Mouse (Mus musculus): ENCODE measurements around the gene Sik3. TPM values are rescaled to one million over a fixed set of nuclear protein-coding genes. Genes with fewer than 3 reads are reported as not detected.
"Not testable (repeated sequence)": the region's sequence is repeated elsewhere in the genome, so short reads cannot be mapped to it uniquely, and the experiment has no call there.

Gene Sik3
- total and polyA plus RNA-seq, 3 experiments, result 30.7 to 81.1 (median 62.1) TPM

- H3K79me2 ChIP-seq (replicated peaks; ENCODE audit: control insufficient read depth, insufficient read depth, low read length), result no peaks in the 10 kb centered on the region; the same call in 1 of the 2 replicates
- no peaks in the 10 kb centered on the region for H3K27me3 ChIP-seq (ENCODE audit: control insufficient read depth, insufficient read depth, low read length)
- no peak for DNase-seq
- no peak for TF ChIP-seq EP300 (IDR thresholded peaks at IDR 0.05; ENCODE audit: insufficient read depth, low read depth, low read length)
- TF ChIP-seq POLR2A (IDR thresholded peaks at IDR 0.05; ENCODE audit: insufficient read depth, low read depth, low read length), result no peak
- no peak for TF ChIP-seq CTCF (IDR thresholded peaks at IDR 0.05)
- no peaks in the 10 kb centered on the region for H3K36me3 ChIP-seq (ENCODE audit: control insufficient read depth, insufficient read depth, low read length)
- H3K9ac ChIP-seq (ENCODE audit: low read depth, low read length), result no peak overlapping the region
- no peak overlapping the region for H3K27ac ChIP-seq
- no peak overlapping the region for H3K4me3 ChIP-seq
- peaks cover 3% of the 10 kb centered on the region for H3K4me1 ChIP-seq (ENCODE audit: control insufficient read depth, insufficient read depth, low read length)
- intact Hi-C loops (cut with DNase I), result no loop called here
- 92% methylated on average over 10 of the region's 10 CpGs for WGBS
Measured at GRCm38 (mm10) chr9:46088722-46089121, 76.1 kb downstream of the Sik3 start.

GRCm38 (mm10) chr9:46090066-46090465 is 77.4 kb downstream of the Sik3 start:
- intact Hi-C loops (cut with DNase I), result no loop called here
- no peak for DNase-seq
- 85% methylated on average over 4 of the region's 4 CpGs for WGBS

GRCm38 (mm10) chr9:46091157-46091556 is 78.5 kb downstream of the Sik3 start:
- H3K4me1 ChIP-seq (ENCODE audit: control insufficient read depth, insufficient read depth, low read length); H3K4me3 ChIP-seq; H3K27ac ChIP-seq; DNase-seq; H3K27me3 ChIP-seq (ENCODE audit: control insufficient read depth, insufficient read depth, low read length); H3K9ac ChIP-seq (ENCODE audit: low read depth, low read length); H3K36me3 ChIP-seq (ENCODE audit: control insufficient read depth, insufficient read depth, low read length); intact Hi-C loops (cut with DNase I); H3K79me2 ChIP-seq (replicated peaks; ENCODE audit: control insufficient read depth, insufficient read depth, low read length): not testable (repeated sequence)
- WGBS, result 36% methylated on average over 1 of the region's 1 CpGs

More at GRCm38 (mm10) chr9:46090066-46090465, 77.4 kb downstream of the Sik3 start:
- peaks cover 1% of the 10 kb centered on the region; the same call in 1 of the 2 replicates for H3K79me2 ChIP-seq (replicated peaks; ENCODE audit: control insufficient read depth, insufficient read depth, low read length)
- H3K36me3 ChIP-seq (ENCODE audit: control insufficient read depth, insufficient read depth, low read length), result no peaks in the 10 kb centered on the region
- H3K4me1 ChIP-seq (ENCODE audit: control insufficient read depth, insufficient read depth, low read length), result peaks cover 4% of the 10 kb centered on the region
- H3K4me3 ChIP-seq, result no peak overlapping the region
- H3K27me3 ChIP-seq (ENCODE audit: control insufficient read depth, insufficient read depth, low read length), result no peaks in the 10 kb centered on the region
- H3K9ac ChIP-seq (ENCODE audit: low read depth, low read length), result no peak overlapping the region
- H3K27ac ChIP-seq, result no peak overlapping the region
- TF ChIP-seq POLR2A (IDR thresholded peaks at IDR 0.05; ENCODE audit: insufficient read depth, low read depth, low read length), result no peak
- TF ChIP-seq EP300 (IDR thresholded peaks at IDR 0.05; ENCODE audit: insufficient read depth, low read depth, low read length), result no peak
- TF ChIP-seq CTCF (IDR thresholded peaks at IDR 0.05), result no peak

GRCm38 (mm10) chr9:46092633-46093032 is 80.0 kb downstream of the Sik3 start:
- no peaks in the 10 kb centered on the region for H3K36me3 ChIP-seq (ENCODE audit: control insufficient read depth, insufficient read depth, low read length)
- no peak overlapping the region for H3K9ac ChIP-seq (ENCODE audit: low read depth, low read length)
- H3K4me3 ChIP-seq, result no peak overlapping the region
- no peak for TF ChIP-seq EP300 (IDR thresholded peaks at IDR 0.05; ENCODE audit: insufficient read depth, low read depth, low read length)
- no peak for TF ChIP-seq CTCF (IDR thresholded peaks at IDR 0.05)
- TF ChIP-seq POLR2A (IDR thresholded peaks at IDR 0.05; ENCODE audit: insufficient read depth, low read depth, low read length), result no peak
- DNase-seq, result no peak
- peaks cover 11% of the 10 kb centered on the region for H3K4me1 ChIP-seq (ENCODE audit: control insufficient read depth, insufficient read depth, low read length)
- H3K27ac ChIP-seq, result no peak overlapping the region
- peaks cover 1% of the 10 kb centered on the region; the same call in 1 of the 2 replicates for H3K79me2 ChIP-seq (replicated peaks; ENCODE audit: control insufficient read depth, insufficient read depth, low read length)
- WGBS, result 80% methylated on average over 6 of the region's 6 CpGs
- intact Hi-C loops (cut with DNase I), result no loop called here
- H3K27me3 ChIP-seq (ENCODE audit: control insufficient read depth, insufficient read depth, low read length), result no peaks in the 10 kb centered on the region

- DNase-seq, result no peak
- H3K9ac ChIP-seq (ENCODE audit: low read depth, low read length), result no peak overlapping the region
- H3K79me2 ChIP-seq (replicated peaks; ENCODE audit: control insufficient read depth, insufficient read depth, low read length), result peaks cover 3% of the 10 kb centered on the region
- H3K4me3 ChIP-seq, result no peak overlapping the region
- intact Hi-C loops (cut with DNase I), result no loop called here
- peaks cover 12% of the 10 kb centered on the region for H3K4me1 ChIP-seq (ENCODE audit: control insufficient read depth, insufficient read depth, low read length)
- no peaks in the 10 kb centered on the region for H3K27me3 ChIP-seq (ENCODE audit: control insufficient read depth, insufficient read depth, low read length)
- WGBS, result 53% methylated on average over 15 of the region's 15 CpGs
- TF ChIP-seq CTCF (IDR thresholded peaks at IDR 0.05) (no peak), EP300 (IDR thresholded peaks at IDR 0.05; ENCODE audit: insufficient read depth, low read depth, low read length) (no peak), POLR2A (IDR thresholded peaks at IDR 0.05; ENCODE audit: insufficient read depth, low read depth, low read length) (no peak)
- H3K36me3 ChIP-seq (ENCODE audit: control insufficient read depth, insufficient read depth, low read length), result no peaks in the 10 kb centered on the region
- no peak overlapping the region for H3K27ac ChIP-seq
Measured at GRCm38 (mm10) chr9:46098360-46098985, 85.9 kb downstream of the Sik3 start.

- Histone ChIP-seq H3K79me2 (replicated peaks; ENCODE audit: control insufficient read depth, insufficient read depth, low read length) (peaks cover 3% of the 10 kb centered on the region), H3K27ac (no peak overlapping the region), H3K4me1 (ENCODE audit: control insufficient read depth, insufficient read depth, low read length) (peaks cover 12% of the 10 kb centered on the region), H3K36me3 (ENCODE audit: control insufficient read depth, insufficient read depth, low read length) (no peaks in the 10 kb centered on the region), H3K4me3 (no peak overlapping the region), H3K9ac (ENCODE audit: low read depth, low read length) (no peak overlapping the region), H3K27me3 (ENCODE audit: control insufficient read depth, insufficient read depth, low read length) (no peaks in the 10 kb centered on the region)
- 89% methylated on average over 5 of the region's 5 CpGs for WGBS
- no peak for DNase-seq
- intact Hi-C loops (cut with DNase I), result no loop called here
- TF ChIP-seq EP300 (IDR thresholded peaks at IDR 0.05; ENCODE audit: insufficient read depth, low read depth, low read length) (no peak), CTCF (IDR thresholded peaks at IDR 0.05) (no peak), POLR2A (IDR thresholded peaks at IDR 0.05; ENCODE audit: insufficient read depth, low read depth, low read length) (no peak)
Measured at GRCm38 (mm10) chr9:46099107-46099506, 86.5 kb downstream of the Sik3 start.
